Mouse (Mus musculus) kidney, adult 11 months (tissue): ENCODE measurements around the gene Dmgdh.

ENCODE experiments used
- DNase-seq: peaks from one replicate; pipeline ENCODE4 v3.0.0; 2022

Gene Dmgdh

DNA sequence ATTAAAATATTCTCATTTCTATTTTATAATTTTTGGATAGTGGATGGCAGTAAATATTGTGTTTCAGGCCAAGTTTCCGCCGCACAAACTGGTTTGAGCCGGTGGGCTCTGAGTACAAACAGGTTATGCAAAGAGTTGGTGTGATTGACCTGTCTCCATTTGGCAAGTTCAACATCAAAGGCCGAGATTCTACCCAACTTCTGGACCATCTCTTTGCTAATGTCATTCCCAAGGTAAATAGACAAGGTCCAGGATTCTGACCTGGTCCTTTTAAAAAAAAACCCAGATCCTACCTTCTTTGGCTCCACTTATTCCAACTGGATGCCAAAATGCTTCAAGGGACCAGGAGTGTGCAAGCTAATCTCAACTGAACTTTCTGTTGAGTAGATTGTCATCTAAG lies 37.0 kb downstream of the Dmgdh start:
- DNase-seq = peak; percentile 55

DNA sequence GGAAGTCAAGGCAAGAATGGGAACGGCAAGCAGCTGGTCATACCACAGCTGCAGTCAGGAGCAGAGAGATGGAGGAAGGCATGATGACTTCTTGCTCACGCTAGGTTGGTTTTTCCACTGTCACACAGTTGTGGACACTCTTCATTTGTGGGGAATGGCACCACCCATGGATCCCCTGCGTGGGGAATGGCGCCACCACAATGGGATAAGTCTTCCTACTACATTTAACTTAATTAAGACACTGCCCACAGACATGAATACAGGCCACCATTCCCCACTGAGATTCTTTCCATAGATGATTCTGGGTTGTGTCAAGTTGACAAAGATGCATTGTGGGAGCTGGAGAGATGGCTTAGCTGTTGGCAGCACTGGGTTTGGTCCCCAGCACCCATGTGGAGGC lies 38.1 kb downstream of the Dmgdh start:
- DNase-seq = no peak

DNA sequence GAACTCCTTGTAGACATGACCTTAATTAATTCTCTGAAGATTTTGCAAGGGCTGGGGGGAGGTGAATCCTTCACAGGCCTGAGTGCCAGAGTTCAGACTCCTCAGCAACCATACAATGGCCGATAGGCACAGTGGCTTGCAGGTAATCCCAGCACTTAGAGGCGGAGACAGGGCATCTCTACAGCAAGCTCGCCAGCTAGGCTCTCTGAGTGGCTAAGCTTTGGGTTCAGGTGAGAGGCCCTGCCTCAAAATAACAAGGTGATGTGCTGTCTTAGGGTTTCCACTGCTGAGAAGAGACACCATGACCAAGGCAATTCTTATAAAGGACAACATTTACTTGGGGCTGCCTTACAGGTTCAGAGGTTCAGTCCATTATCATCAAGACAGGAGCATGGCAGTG lies 39.6 kb downstream of the Dmgdh start:
- DNase-seq = no peak

DNA sequence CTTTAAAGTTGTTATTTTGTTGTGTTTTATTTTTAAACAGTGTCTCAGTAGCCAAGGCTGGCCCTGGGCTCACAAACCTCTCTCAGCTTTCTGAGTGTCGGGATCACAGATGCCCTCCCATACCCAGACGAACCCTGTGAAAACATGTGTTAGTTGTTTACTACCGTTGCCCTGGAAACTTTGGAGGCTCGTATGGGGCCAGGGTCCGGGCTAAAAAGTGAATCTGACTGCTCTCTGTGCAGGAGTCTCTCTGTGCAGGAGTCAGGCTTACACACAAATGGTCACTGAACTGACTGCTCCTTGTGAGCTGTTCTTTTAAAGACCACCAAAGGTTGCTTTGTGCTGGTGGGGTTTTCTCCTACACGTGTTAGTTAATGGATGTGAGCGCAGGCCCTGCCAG lies 42.9 kb downstream of the Dmgdh start:
- DNase-seq = no peak

DNA sequence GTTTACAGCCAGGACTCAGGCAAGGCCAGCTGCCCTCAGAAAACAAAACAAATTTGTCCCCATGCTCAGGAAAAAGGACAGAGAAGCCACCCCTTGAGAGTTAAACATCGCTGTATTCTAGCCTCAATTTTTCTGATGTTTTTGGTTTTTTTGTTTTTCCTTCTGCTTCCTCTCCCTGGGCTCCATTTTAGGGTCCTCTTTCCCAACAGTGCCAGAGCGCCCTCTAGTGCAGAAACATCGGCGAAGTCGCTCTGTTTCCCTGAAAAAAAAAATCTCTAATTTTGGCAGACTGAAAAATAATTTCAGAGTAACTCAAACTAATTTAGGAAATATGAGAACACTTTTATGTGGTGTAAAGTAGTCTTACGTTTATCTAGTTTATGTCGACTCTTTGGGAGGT lies 44.7 kb downstream of the Dmgdh start:
- no peak for DNase-seq

DNA sequence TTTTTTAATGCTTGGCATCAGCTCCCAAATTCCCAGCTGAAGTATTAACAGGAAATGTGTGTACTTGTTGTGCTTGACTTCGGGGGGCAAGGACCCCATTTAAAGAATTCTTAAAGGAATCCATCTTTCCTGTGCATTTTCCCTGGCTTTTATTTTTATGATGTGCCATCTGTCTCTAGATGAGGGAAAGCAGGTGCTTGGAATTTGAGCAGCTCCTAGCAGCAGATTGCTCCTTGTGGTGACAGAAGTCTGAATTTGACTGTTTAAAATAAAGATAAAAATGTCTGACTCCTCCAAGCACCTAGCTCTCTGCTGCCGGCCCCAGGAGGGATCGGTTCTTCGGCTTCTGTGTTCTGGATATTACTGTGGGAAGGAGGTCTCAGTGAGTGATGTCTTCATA lies 47.7 kb downstream of the Dmgdh start:
- no peak for DNase-seq

DNA sequence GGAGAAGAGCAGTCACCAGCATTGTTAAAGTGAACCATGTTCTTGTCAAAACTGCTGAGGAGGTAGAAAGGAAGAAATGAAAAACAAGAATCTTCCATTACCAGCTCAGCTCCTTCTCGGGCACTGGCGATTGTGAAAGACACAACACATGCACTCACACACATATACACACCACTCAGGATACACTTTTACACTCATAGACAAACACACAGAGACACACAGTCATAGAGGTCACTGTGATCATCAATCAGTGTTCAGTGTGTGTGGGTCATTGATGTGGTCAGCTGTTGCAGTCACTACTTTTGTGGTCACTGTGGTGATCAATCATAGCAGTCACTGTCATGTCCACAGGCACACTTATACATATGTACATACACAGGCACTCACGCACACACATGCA lies 49.2 kb downstream of the Dmgdh start:
- no peak for DNase-seq

DNA sequence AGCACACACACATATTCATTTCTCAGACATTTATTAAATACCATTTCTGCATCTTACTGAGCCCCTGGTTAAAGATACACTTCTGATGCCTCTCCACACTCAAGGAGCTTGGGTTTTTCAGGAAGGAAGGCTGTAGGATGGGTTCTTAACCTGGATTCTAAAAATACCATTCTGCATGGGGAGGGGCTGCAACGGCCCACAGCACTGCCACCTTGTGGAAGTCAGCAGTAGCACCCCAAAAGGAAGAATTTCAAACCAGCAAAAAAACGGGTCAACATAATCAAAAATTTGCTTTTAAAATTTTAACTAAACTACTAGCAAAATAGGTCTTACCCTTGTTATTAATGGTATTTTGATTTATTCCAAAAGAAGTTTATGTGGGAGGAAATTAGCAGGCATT lies 50.0 kb downstream of the Dmgdh start:
- DNase-seq = no peak

DNA sequence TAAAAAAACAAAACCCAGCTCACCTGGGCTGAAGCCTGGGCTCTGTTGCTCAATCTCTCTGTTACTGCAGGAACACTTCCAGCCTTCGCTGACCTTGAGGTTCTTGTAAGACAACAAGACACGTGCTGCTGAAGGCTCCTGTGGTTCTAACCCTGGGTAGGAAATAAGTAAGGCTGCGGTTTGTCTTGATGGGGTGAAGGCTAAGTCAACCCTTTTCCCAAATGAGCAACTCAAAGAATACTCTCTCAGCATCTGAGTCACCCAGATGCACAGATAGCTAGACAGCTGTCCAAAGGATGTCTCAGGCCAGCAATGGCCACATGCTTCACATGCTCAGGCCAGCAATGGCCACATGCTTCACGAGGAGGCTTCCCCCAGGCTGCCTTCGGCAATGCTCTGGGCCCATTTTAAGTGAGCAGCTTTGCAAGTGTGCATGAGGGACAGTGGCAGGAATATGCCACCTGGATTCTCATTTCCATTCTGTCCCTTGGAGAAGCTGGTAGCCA lies 61.0 kb downstream of the Dmgdh start:
- no peak for DNase-seq

DNA sequence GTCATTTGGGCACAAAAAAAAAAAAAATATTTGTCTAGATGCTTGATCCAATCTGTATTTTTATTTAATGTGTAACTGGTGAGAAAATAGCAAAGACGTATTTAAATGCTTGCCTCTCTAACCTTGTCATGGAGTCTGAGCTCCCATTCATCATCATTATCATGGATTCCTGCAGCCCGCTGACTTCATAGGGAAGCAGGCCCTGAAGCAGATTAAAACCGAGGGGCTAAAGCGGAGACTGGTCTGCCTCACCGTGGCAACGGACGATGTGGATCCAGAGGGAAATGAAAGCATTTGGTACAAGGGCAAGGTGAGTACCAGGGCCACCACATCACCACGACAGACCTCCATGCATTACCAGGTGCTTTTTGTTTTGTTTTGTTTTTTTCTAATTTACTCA lies 69.9 kb downstream of the Dmgdh start:
- DNase-seq = no peak

DNA sequence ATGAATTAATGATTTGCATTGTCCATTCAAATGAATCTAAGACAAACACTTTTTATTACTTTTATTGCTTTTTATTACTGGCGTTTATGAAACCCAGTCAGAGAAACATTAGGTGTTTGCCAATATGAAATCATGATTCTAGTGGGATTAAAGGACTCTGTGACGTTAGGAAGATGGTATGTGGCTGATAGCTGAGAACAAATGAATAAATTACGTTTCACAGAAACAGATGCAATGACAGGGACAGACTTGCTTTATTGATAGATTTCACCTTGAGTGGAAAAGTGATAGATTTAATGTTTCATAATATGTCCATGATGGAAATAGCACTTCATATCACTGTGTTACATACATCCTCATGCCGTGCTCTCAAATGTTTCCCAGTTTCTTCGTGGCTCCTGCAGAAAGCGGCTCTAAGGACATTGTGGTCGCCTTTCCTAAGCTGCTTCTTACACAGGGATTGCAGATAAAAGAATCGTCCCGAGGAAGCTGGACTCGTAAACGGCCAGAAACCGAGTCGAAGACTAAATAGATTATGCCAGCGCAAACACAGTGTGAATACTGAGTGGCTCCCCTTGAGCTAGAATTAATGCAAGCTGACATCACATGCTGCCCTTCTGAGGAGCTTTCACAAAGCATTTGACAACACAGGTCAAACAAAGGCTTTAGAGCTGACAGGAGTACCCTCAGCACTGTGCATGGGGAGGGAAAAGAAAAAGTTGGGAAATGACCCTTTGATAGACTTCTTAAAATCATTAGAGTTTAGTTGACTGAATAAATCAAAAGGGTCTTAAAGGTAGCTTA lies 78.6 kb downstream of the Dmgdh start:
- no peak for DNase-seq

DNA sequence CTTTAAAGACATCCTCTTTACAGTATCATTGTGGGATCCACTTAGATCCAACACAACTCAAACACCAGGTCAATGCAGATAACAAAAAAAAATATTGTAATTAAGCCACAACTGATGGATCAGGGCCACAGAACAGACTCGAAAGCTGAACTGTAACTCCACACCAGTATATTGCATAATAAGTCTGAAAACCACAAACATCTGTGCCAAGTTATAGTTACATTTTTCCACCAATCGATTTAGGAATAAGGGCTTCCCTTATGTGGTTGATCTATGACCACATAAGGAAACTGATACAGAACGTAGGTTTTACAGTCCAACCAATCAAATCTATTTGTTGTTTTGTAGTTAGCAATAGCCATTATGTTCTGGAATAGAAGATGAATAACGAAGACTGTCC lies 80.9 kb downstream of the Dmgdh start:
- DNase-seq = no peak

DNA sequence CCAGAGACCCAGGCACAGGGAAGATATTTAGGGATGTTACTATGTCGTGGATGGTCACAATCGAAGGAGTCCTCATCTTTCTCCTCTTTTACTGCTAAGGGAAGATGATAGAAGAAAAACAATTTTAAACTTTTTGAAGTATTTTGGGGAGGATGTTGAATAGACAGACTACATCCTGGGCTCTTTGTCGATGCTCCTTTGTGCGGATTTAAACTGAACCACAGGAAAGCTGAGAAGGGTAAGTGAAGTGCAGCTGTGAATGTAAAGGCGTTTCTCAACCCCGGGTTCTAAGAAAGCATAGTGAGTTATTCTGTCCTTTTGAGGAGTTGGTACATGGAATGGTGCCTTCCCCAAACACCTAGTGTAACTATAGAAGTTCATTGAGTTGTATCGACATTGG lies 82.4 kb downstream of the Dmgdh start:
- no peak for DNase-seq

DNA sequence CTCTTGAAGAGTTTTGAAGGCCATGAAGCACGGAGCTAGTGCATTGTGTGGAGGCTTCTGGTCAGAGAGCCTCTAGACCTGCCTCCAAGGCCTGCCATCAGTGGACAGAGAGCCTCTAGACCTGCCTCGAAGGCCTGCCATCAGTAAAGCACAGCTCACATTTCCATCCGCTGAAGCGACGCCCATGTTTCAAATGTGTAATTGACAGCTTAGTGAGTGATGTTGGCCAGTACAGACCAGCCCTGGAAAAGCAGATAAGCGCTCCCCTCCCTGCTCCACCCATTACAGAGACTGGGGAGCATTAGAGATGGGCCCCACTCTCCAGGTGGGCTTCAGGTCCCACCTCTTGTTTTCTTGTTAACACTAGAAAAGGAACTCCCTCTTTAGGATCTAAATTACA lies 83.3 kb downstream of the Dmgdh start:
- no peak for DNase-seq

DNA sequence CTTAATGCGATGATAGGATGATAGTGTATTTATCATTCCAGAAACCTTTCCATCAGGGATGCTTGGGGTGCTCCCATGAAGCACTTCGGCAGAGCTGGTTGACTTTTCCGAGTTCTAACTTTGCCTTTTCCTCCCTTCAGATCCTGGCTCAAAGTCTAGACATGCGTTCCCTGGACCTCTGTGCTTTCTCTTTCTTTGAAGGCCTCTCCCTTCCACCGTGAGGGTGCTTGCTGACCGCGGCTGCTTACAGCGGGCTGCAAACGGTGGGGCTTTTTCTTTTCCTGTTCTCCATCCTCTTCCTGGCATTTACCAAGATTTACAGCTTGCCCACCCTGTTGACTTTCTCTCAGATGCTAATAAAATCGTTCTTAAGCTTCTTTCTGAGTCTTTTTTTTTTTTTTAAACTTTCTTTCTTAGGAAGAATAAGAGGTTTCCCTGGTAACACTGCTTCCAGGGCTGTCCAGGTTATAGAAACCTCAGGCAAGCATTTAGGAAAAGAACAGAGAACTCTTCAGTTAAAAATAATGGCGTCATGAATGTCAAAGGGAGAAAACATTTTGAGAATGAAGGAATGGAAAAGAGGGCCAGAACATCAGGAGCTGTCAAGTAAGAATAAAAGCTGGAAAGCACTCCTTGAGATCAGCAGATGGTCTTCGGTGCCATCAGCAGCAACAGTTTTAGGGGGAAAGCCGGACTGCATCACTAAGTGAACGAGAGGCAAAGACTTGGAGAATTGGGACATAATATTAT lies 84.1 kb downstream of the Dmgdh start:
- no peak for DNase-seq

DNA sequence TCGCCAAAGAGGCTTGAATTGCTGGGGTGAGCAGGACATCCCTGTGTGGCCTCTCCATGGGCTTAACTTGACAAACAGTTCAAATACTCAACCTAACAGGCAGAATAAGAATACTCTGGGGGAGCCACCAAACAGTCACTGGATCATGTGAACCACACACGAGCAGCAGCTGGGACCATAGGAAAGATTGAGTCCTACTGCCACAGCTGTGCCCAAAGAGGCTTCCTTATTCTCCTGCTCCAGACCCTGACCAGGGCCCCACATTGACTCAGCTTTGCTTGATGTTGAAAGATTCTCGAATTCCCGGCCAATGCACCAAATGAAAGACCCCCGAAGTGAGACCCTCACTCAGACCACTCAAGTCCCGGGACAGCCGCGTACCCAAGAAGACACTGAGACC lies 87.6 kb downstream of the Dmgdh start:
- no peak for DNase-seq

DNA sequence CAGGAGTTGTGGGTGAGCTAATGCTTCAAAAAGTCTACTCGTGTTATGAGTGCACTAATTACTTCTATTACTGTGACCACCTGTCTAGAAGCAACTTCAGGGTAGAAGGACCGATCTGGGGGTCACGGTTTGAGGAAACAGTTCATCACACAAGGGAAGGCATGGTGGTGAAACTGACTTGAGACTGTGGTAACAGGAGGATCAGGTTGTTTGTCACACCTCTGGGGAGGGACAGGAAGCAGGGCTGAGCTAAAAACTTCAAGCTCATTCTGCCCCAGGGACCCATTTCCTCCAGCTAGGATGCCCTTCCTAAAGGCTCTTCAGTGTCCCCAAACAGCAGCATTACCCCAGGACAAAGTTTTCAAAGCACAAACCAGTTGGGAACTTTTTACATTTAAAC lies 88.6 kb downstream of the Dmgdh start:
- no peak for DNase-seq

DNA sequence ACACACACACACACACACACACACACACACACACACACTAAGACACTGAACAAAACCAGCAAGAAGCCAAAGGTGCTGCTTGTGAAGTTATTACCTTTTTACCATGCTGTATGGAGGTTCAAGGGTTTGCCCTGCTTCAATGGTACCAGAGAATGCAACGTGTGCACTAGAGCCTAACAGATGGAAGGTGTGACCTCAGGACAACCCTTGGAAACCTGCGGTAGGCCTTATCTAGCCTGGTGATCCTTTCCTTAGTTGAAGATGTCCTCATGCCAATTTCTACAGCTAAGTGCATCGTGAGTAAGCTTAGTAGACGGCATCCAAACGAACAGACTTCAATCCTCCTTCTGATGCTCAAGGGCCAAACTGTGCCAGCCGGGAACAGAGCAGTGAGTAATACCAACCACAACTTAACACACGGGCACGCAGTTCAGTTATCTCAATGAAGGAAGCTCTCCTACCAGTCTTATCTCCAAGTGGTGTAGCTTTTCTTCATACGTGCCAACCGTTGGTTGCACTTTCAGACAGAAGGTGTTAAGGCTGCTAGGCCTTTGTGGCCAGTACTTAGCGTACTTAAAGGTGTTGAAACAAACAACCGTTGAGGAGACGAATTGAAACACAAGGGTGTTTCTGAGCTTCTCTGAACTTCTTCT lies 90.2 kb downstream of the Dmgdh start:
- DNase-seq = no peak

DNA sequence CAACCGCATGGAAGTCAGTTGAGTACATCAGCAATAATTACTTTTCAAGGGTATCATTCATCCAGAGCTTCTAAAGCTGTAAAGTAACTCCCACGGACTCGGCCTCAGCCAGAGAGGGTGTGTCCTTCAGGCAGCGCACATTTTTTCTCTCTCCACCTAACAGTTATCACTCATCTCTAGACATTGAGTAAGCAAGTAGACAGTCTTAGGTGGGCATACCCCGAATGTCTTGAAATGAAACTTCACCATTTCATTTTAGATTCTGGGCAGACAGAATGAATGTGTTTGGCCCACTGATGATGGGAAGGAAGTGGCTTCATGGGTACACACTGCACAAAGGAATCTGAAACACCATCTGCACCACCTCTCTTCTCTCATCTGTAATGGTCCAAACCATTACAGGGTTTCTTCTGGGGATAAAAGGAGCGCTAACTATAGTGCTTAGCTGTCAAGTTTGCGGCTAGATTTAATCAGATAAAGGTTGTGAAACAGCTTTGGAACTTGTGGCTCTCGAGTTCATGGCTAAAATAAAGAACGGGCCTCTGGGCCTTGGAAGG lies 96.9 kb downstream of the Dmgdh start:
- no peak for DNase-seq

DNA sequence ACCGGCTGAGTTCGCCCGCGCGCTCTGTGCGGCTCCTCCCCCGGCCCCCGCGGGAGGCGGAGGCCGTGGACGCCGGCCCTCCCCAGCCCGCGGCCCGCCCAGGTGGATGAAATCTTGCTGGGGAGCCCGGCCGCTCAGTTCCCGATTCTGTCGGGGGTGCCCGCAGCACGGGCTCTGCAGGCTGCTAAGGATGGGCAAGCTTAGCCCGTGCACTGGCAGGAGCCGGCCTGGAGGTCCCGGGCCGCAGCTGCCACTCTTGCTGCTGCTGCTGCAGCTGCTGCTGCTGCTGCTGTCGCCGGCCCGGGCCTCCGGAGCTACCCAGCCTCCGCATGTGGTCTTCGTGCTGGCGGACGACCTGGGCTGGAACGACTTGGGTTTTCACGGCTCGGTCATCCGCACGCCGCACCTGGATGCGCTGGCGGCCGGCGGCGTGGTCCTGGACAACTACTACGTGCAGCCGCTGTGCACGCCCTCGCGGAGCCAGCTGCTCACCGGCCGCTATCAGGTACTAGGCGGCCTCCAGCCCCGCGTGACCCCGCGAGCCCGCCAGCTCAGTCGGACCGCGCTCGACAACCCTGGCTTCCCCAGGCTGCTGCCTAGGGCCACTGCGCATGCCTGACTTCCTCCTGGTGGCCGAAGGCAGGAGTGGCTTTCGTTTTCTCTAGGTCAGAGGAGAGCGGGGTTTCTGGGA lies 97.5 kb downstream of the Dmgdh start, which contains the start of gene Arsb:
Arsb (plus strand) TSS at position 43 of the 691 bp plus-strand sequence.
- peak; percentile 87 for DNase-seq

DNA sequence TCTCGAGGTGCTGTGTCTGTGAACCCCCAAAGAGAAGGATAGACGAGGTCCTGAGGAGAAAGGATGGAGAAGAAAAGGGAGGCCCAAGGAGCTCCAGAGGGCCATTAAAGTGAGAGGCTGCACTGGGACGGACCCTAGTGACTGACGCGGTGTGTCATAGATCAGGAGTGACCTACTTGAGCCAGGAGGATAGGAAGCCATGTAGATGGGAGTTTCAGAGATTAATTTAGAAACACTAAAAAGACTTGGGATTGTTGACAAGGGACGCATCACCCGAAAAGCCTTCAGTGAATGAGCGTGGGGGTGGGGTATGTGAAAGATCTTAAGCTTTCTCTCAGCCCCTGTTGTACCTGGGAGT lies 98.0 kb downstream of the Dmgdh start:
- DNase-seq = no peak

DNA sequence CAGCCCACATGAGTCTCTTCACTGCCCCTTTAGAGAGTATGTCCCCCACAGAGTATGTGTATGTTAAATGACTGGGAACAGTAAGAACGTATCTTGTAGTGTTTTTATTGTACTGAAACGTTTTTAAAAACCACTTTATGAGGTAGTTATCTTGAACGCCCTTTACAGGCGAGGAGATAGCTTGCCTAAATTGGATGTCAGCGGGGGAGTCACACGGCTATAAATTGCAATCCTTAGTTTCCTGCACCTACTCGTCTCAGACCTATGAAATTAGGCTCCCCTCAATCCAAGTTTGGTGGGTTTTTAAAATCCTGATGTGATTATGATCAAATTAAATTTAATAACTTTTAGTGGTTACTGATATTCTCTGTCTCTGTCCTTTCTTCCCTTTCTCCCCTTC lies 98.6 kb downstream of the Dmgdh start:
- DNase-seq = no peak
